Mouse (Mus musculus): ENCODE results near the gene Hspa1l.
A peak's percentile ranks its signal among the peaks of the same experiment; 100 is the strongest.
"Not testable (repeated sequence)": the region's sequence is repeated elsewhere in the genome, so short reads cannot be mapped to it uniquely, and the experiment has no call there.

Gene Hspa1l

GRCm38 (mm10) chr17:34971694-34972068, 822 bp upstream of the Hspa1l start:
- DNase-seq (ENCODE audit: extremely low spot score), result not testable (repeated sequence)

GRCm38 (mm10) chr17:34975581-34976492, 3.3 kb downstream of the Hspa1l start:
- no peak for DNase-seq (ENCODE audit: extremely low spot score)

- no peak for DNase-seq (ENCODE audit: extremely low spot score)
These were observed 4.5 kb downstream of the Hspa1l start for GRCm38 (mm10) chr17:34977000-34977399.

GRCm38 (mm10) chr17:34978239-34978638, 5.7 kb downstream of the Hspa1l start:
- no peak for DNase-seq (ENCODE audit: extremely low spot score)

GRCm38 (mm10) chr17:34979631-34980030, 7.1 kb downstream of the Hspa1l start:
- DNase-seq (ENCODE audit: extremely low spot score), result no peak

GRCm38 (mm10) chr17:34980655-34981054, 8.2 kb downstream of the Hspa1l start:
- DNase-seq (ENCODE audit: extremely low spot score), result peak; percentile 38

- peak; percentile 92 for DNase-seq (ENCODE audit: extremely low spot score)
These were observed 9.2 kb downstream of the Hspa1l start, which contains the start of gene Lsm2 for GRCm38 (mm10) chr17:34981690-34982180. Lsm2 (plus strand) TSS chr17:34981862.

GRCm38 (mm10) chr17:34982328-34982727, 9.8 kb downstream of the Hspa1l start:
- no peak for DNase-seq (ENCODE audit: extremely low spot score)

- DNase-seq (ENCODE audit: extremely low spot score), result no peak
These were observed 11.7 kb downstream of the Hspa1l start for GRCm38 (mm10) chr17:34984218-34984617.

- no peak for DNase-seq (ENCODE audit: extremely low spot score)
These were observed 22.2 kb downstream of the Hspa1l start for GRCm38 (mm10) chr17:34994751-34995150.

GRCm38 (mm10) chr17:34995192-34995591, 22.7 kb downstream of the Hspa1l start:
- DNase-seq (ENCODE audit: extremely low spot score), result not testable (repeated sequence)

- not testable (repeated sequence) for DNase-seq (ENCODE audit: extremely low spot score)
These were observed 23.4 kb downstream of the Hspa1l start for GRCm38 (mm10) chr17:34995927-34996326.

- no peak for DNase-seq (ENCODE audit: extremely low spot score)
These were observed 24.1 kb downstream of the Hspa1l start for GRCm38 (mm10) chr17:34996411-34997141.

- no peak for DNase-seq (ENCODE audit: extremely low spot score)
These were observed 24.6 kb downstream of the Hspa1l start for GRCm38 (mm10) chr17:34997142-34997483.

GRCm38 (mm10) chr17:34998526-34999430, 26.3 kb downstream of the Hspa1l start:
- DNase-seq (ENCODE audit: extremely low spot score), result no peak

- DNase-seq (ENCODE audit: extremely low spot score), result peak; percentile 60
These were observed 27.6 kb downstream of the Hspa1l start for GRCm38 (mm10) chr17:34999871-35000716.

GRCm38 (mm10) chr17:35000717-35001451, 28.4 kb downstream of the Hspa1l start, which contains the start of gene Vars:
Vars (plus strand) TSS chr17:35000987.
- DNase-seq (ENCODE audit: extremely low spot score), result peak; percentile 100

- DNase-seq (ENCODE audit: extremely low spot score), result no peak
These were observed 29.1 kb downstream of the Hspa1l start for GRCm38 (mm10) chr17:35001452-35002152.

All from embryo, embryonic 9.5 days (tissue).